Mouse (Mus musculus): Measurements from ENCODE around the gene Iqschfp.

DNA sequence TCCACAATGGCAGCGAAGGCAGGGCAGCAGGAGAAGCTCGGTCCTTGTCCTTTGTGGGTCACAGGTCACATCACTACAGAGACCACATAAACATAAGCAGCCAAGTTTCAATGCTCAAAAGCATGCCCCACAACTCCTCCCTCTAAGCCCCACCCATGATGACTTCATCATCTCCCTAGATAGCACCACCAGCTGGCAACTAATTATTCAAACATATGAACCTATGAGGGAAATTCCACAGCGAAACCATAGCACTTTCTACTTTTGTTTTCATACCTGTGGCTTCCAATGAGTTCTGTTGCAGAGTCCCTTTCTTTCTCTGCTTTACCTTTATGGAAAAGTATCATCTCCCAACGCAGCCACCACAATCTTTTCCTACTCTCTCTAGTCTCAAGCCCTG is 443.5 kb downstream of the Iqschfp start:
- TF ChIP-seq CTCF (IDR thresholded peaks at IDR 0.05; ENCODE audit: control insufficient read depth, insufficient read depth, low read length) = no peak
- no peak for TF ChIP-seq POLR2A (IDR thresholded peaks at IDR 0.05; ENCODE audit: borderline replicate concordance, control insufficient read depth, low read depth, low read length)
